Mouse (Mus musculus) lung, postnatal 0 days (tissue): Measurements from ENCODE around the gene Abcf1.

Experiments
- CTCF ChIP-seq: IDR thresholded peaks from 2 replicates; pipeline ENCODE4 v1.5.1; 2016; ENCODE audit warnings: antibody characterized with exemption, mild to moderate bottlenecking
- EP300 ChIP-seq: IDR thresholded peaks from 2 replicates; pipeline ENCODE4 v1.6.1; 2016; ENCODE audit warnings: antibody characterized with exemption, mild to moderate bottlenecking, control low read depth

DNA sequence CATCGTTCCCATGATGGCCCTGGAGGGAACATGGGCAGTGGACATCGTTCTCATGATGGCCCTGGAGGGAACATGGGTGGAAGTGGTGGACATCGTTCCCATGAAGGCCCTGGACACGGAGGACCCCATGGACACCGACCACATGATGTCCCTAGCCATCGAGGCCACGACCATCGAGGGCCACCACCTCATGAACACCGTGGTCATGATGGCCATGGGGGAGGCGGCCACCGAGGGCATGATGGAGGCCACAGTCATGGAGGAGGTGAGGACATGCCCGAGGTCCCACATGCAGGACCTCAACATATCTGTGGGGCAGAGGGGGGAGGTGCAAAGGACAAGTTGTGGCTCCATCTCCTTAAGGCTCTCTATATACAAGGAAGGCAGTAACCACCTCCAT is 38.9 kb downstream of the Abcf1 start:
- TF ChIP-seq EP300 (no peak), CTCF (no peak)
